Mouse (Mus musculus): ENCODE data around the gene Tbx1. TPM values are rescaled to one million over a fixed set of nuclear protein-coding genes. Genes with fewer than 3 reads are reported as not detected.

Tbx1 gene
- polyA plus RNA-seq, 1 experiment from 2014 or later: 0.64 TPM

GRCm38 (mm10) chr16:18586076-18586905 lies 4.2 kb downstream of the Tbx1 start:
- no peak for ATAC-seq (ENCODE audit: low read depth)
- WGBS: under 1% methylated on average over 80 of the region's 83 CpGs
- Histone ChIP-seq H3K27ac (ENCODE audit: low read depth, low read length) (no peak overlapping the region), H3K9me3 (ENCODE audit: control insufficient read depth, low read length) (no peaks in the 10 kb centered on the region), H3K36me3 (ENCODE audit: control insufficient read depth, insufficient read depth, low read length) (no peaks in the 10 kb centered on the region), H3K4me3 (ENCODE audit: low read depth, low read length) (peak overlapping the region; percentile 32), H3K4me2 (ENCODE audit: low read depth, low read length) (peak overlapping the region; percentile 45), H3K9ac (replicated peaks; ENCODE audit: low read depth, low read length) (peak overlapping the region; percentile 37), H3K4me1 (ENCODE audit: control insufficient read depth, insufficient read depth, low read length) (peaks cover 19% of the 10 kb centered on the region), H3K27me3 (ENCODE audit: control insufficient read depth, insufficient read depth, low read length) (peaks cover 91% of the 10 kb centered on the region)

- Histone ChIP-seq H3K27ac (ENCODE audit: low read depth, low read length) (no peak overlapping the region), H3K4me1 (ENCODE audit: control insufficient read depth, insufficient read depth, low read length) (peaks cover 19% of the 10 kb centered on the region), H3K36me3 (ENCODE audit: control insufficient read depth, insufficient read depth, low read length) (no peaks in the 10 kb centered on the region), H3K4me3 (ENCODE audit: low read depth, low read length) (0 out of 2 replicates have a peak overlapping the region, but pooled peaks have one; percentile 32), H3K9me3 (ENCODE audit: control insufficient read depth, low read length) (no peaks in the 10 kb centered on the region), H3K9ac (replicated peaks; ENCODE audit: low read depth, low read length) (no peak overlapping the region; the same call in 1 of the 2 replicates), H3K27me3 (ENCODE audit: control insufficient read depth, insufficient read depth, low read length) (peaks cover 91% of the 10 kb centered on the region), H3K4me2 (ENCODE audit: low read depth, low read length) (peak overlapping the region; percentile 45; the same call in 1 of the 2 replicates)
- 2% methylated on average over 10 of the region's 10 CpGs for WGBS
- no peak for ATAC-seq (ENCODE audit: low read depth)
Observed at GRCm38 (mm10) chr16:18585676-18586075, 4.8 kb downstream of the Tbx1 start.

GRCm38 (mm10) chr16:18584901-18585510 lies 5.5 kb downstream of the Tbx1 start:
- Histone ChIP-seq H3K27me3 (ENCODE audit: control insufficient read depth, insufficient read depth, low read length) (peaks cover 91% of the 10 kb centered on the region), H3K4me2 (ENCODE audit: low read depth, low read length) (no peak overlapping the region), H3K27ac (ENCODE audit: low read depth, low read length) (no peak overlapping the region), H3K36me3 (ENCODE audit: control insufficient read depth, insufficient read depth, low read length) (no peaks in the 10 kb centered on the region), H3K4me1 (ENCODE audit: control insufficient read depth, insufficient read depth, low read length) (peaks cover 14% of the 10 kb centered on the region), H3K9ac (replicated peaks; ENCODE audit: low read depth, low read length) (no peak overlapping the region), H3K4me3 (ENCODE audit: low read depth, low read length) (no peak overlapping the region), H3K9me3 (ENCODE audit: control insufficient read depth, low read length) (no peaks in the 10 kb centered on the region)
- 7% methylated on average over 10 of the region's 10 CpGs for WGBS
- ATAC-seq (ENCODE audit: low read depth): no peak

- Histone ChIP-seq H3K4me3 (ENCODE audit: low read depth, low read length) (no peak overlapping the region), H3K4me1 (ENCODE audit: control insufficient read depth, insufficient read depth, low read length) (peaks cover 14% of the 10 kb centered on the region), H3K27me3 (ENCODE audit: control insufficient read depth, insufficient read depth, low read length) (peaks cover 88% of the 10 kb centered on the region), H3K4me2 (ENCODE audit: low read depth, low read length) (no peak overlapping the region), H3K27ac (ENCODE audit: low read depth, low read length) (no peak overlapping the region), H3K9me3 (ENCODE audit: control insufficient read depth, low read length) (no peaks in the 10 kb centered on the region), H3K9ac (replicated peaks; ENCODE audit: low read depth, low read length) (no peak overlapping the region), H3K36me3 (ENCODE audit: control insufficient read depth, insufficient read depth, low read length) (no peaks in the 10 kb centered on the region)
- WGBS: 5% methylated on average over 10 of the region's 10 CpGs
- no peak for ATAC-seq (ENCODE audit: low read depth)
Observed at GRCm38 (mm10) chr16:18583673-18584357, 6.7 kb downstream of the Tbx1 start.

- H3K9ac ChIP-seq (replicated peaks; ENCODE audit: low read depth, low read length): no peak overlapping the region
- H3K9me3 ChIP-seq (ENCODE audit: control insufficient read depth, low read length): no peaks in the 10 kb centered on the region
- no peaks in the 10 kb centered on the region for H3K36me3 ChIP-seq (ENCODE audit: control insufficient read depth, insufficient read depth, low read length)
- no peak for ATAC-seq (ENCODE audit: low read depth)
- no peak overlapping the region for H3K4me2 ChIP-seq (ENCODE audit: low read depth, low read length)
- WGBS: 6% methylated on average over 10 of the region's 10 CpGs
- H3K27ac ChIP-seq (ENCODE audit: low read depth, low read length): no peak overlapping the region
- peaks cover 14% of the 10 kb centered on the region for H3K4me1 ChIP-seq (ENCODE audit: control insufficient read depth, insufficient read depth, low read length)
- no peak overlapping the region for H3K4me3 ChIP-seq (ENCODE audit: low read depth, low read length)
- H3K27me3 ChIP-seq (ENCODE audit: control insufficient read depth, insufficient read depth, low read length): peaks cover 86% of the 10 kb centered on the region
Observed at GRCm38 (mm10) chr16:18583169-18583568, 7.3 kb downstream of the Tbx1 start.

GRCm38 (mm10) chr16:18582426-18583148 lies 7.9 kb downstream of the Tbx1 start:
- no peak for ATAC-seq (ENCODE audit: low read depth)
- Histone ChIP-seq H3K9ac (replicated peaks; ENCODE audit: low read depth, low read length) (no peak overlapping the region), H3K9me3 (ENCODE audit: control insufficient read depth, low read length) (no peaks in the 10 kb centered on the region), H3K4me1 (ENCODE audit: control insufficient read depth, insufficient read depth, low read length) (peaks cover 10% of the 10 kb centered on the region), H3K4me2 (ENCODE audit: low read depth, low read length) (peak overlapping the region; percentile 49; the same call in 1 of the 2 replicates), H3K4me3 (ENCODE audit: low read depth, low read length) (peak overlapping the region; percentile 34), H3K36me3 (ENCODE audit: control insufficient read depth, insufficient read depth, low read length) (no peaks in the 10 kb centered on the region), H3K27me3 (ENCODE audit: control insufficient read depth, insufficient read depth, low read length) (peaks cover 82% of the 10 kb centered on the region), H3K27ac (ENCODE audit: low read depth, low read length) (no peak overlapping the region)
- 2% methylated on average over 41 of the region's 67 CpGs for whole genome bisulfite sequencing

GRCm38 (mm10) chr16:18581623-18582205 lies 8.8 kb downstream of the Tbx1 start:
- Histone ChIP-seq H3K9me3 (ENCODE audit: control insufficient read depth, low read length) (no peaks in the 10 kb centered on the region), H3K4me1 (ENCODE audit: control insufficient read depth, insufficient read depth, low read length) (peaks cover 9% of the 10 kb centered on the region), H3K36me3 (ENCODE audit: control insufficient read depth, insufficient read depth, low read length) (no peaks in the 10 kb centered on the region), H3K9ac (replicated peaks; ENCODE audit: low read depth, low read length) (no peak overlapping the region; the same call in 1 of the 2 replicates), H3K4me3 (ENCODE audit: low read depth, low read length) (peak overlapping the region; percentile 34), H3K27ac (ENCODE audit: low read depth, low read length) (no peak overlapping the region), H3K27me3 (ENCODE audit: control insufficient read depth, insufficient read depth, low read length) (peaks cover 77% of the 10 kb centered on the region), H3K4me2 (ENCODE audit: low read depth, low read length) (peak overlapping the region; percentile 49)
- ATAC-seq (ENCODE audit: low read depth): peak; percentile 47; the same call in 1 of the 2 replicates
- WGBS: under 1% methylated on average over 66 of the region's 66 CpGs

GRCm38 (mm10) chr16:18581050-18581622 lies 9.3 kb downstream of the Tbx1 start:
- no peak overlapping the region for H3K9ac ChIP-seq (replicated peaks; ENCODE audit: low read depth, low read length)

More at GRCm38 (mm10) chr16:18581050-18581622, 9.3 kb downstream of the Tbx1 start:
- Histone ChIP-seq H3K27ac (ENCODE audit: low read depth, low read length) (no peak overlapping the region), H3K4me3 (ENCODE audit: low read depth, low read length) (peak overlapping the region; percentile 34; the same call in 1 of the 2 replicates), H3K36me3 (ENCODE audit: control insufficient read depth, insufficient read depth, low read length) (no peaks in the 10 kb centered on the region), H3K9me3 (ENCODE audit: control insufficient read depth, low read length) (no peaks in the 10 kb centered on the region), H3K27me3 (ENCODE audit: control insufficient read depth, insufficient read depth, low read length) (peaks cover 72% of the 10 kb centered on the region), H3K4me2 (ENCODE audit: low read depth, low read length) (peak overlapping the region; percentile 49; the same call in 1 of the 2 replicates), H3K4me1 (ENCODE audit: control insufficient read depth, insufficient read depth, low read length) (peaks cover 3% of the 10 kb centered on the region; the same call in 1 of the 2 replicates)
- ATAC-seq (ENCODE audit: low read depth): no peak
- WGBS: under 1% methylated on average over 21 of the region's 21 CpGs
